Mouse (Mus musculus): ENCODE results near the gene Taf4.

Gene Taf4

DNA sequence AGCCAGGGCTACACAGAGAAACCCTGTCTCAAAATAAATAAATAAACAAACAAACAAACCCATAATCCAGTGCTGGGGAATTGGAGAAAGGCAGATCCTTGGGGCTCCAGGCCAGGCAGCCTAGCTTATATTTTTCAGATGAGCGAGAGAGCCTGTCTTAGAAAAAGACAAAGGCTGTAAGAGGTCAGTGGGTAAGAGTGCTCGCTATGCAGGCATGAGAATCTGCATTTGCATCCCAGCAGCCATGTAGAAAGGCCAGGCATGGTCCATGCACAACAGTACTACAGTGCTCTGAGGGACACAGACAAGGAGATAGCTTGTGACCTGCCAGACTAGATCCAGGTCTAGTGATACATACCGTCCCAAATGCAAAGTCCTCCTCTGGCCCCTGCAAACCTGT is 6.3 kb upstream of the Taf4 start:
- no peak for DNase-seq (ENCODE audit: low spot score in 2 of 2)

GRCm38 (mm10) chr2:179980616-179981015 is 4.2 kb upstream of the Taf4 start:
- no peak for DNase-seq (ENCODE audit: low spot score in 2 of 2)

DNA sequence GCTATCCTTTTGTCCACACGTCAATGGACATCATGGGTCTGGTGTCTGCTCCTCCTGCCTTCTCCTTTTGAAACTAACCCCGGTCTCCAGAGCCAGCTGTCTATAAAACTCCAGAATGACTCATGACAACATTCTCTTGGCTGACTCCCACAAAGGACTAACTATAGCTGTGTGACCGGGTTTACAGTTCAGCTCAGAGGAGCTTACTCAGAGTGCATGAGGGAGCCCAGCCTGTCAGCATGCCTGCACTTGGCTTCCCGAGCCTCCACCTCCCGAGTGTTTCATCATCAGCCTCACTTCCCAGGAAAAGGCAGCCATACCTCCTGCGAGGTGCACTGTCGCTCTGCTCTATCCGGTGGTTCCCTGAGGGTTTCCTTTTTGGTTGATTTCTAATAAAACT is 3.4 kb upstream of the Taf4 start:
- DNase-seq (ENCODE audit: low spot score in 2 of 2), result peak in 1 of 2 experiments; percentile 60

DNA sequence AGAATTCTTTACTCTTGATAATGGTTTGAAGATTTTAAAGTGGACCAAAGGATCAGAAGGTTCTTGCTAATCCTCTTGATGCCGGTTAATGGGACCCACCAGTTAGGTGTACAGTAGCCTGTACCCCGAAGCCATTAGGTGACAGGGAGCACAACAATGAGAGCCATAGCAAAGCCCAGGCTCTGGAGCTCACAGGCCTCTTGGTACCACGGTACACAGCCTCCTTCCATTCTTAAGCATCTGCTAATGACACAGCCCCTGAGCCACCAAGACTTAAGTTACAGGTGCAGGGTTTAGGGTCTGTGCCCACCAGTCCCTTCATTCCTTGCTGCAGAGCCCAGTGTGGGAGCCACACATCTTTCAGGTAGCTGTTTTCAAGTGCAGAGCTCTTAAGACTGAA is 1.8 kb upstream of the Taf4 start:
- DNase-seq (ENCODE audit: low spot score in 2 of 2), result peak in 1 of 2 experiments; percentile 61

DNA sequence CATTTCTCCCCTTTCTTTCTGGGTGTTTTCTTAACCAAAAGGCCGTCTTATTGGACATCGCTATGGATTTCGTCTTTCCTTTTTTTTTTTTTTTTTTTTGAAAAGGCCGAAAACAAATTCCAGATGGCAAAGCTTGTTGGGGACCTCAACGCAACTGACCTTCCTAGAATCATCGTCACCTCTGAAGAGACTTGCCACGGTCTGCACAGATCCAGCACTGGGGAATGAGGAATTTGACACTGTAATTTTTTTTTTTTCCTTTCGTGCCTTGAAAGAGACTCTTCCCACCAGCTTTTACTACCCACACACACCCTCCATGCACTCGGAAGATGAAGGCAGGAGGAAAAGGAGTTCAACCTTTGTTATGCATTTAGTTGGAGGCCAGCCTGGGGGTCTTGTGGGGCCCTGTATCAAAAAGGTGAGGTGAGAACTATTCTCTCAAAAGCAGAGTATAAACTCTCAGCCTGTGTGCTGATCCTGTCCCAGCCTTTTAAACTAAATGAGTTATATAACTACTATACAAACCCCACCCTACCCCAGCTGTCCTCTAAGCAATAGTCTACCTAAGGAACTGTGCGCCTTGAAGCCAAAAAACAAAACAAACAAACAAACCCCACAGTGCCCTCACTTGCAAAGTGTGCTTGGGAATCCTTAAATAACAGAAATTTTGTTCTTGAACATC is 1.0 kb upstream of the Taf4 start:
- no peak for DNase-seq (ENCODE audit: low spot score in 2 of 2)

- DNase-seq (ENCODE audit: low spot score in 2 of 2), result no peak
Measured at GRCm38 (mm10) chr2:179976295-179976627, 185 bp downstream of the Taf4 start.

- DNase-seq (ENCODE audit: low spot score in 2 of 2), result peak; percentile 34 to 78
Measured at GRCm38 (mm10) chr2:179975851-179976250, 595 bp downstream of the Taf4 start.

DNA sequence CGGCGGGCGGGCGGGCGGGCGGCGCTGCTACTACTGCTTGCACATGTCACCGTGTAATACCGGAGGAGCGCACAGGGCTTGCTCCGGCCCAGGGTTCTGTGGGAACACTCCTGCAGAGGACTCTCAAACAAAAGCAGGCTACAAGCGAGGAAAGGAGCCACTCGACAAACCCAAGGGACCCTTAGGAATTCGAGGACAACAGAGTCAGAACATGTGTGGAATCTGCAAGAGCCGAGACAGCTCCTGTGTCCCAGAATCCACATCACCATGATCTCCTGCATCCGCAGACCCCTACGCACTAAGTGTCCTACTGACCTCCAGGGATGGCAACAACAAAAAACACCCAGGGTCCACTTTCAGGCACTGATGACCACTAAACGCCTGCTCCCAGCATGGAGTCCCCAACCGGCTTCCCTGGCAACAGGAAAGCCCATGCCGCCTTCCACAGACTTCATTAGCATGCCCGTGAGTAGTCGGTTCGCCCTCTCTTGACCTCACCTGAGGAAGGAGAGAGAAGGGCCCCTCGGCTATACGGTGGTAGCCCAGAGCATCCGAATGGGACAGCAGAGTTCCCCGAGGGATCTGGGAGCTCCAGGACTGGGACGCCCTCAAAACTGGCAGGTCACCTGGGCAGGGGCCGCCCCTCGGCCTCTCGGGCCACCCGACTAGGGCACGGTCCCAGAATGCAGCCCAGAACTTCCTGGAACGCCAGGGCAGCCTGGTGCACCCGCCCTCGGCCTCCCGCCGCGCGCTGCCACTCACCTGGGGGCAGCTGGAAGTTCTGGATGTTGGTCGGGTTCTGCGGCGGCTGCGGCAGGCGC is 1.6 kb downstream of the Taf4 start:
- DNase-seq (ENCODE audit: low spot score in 2 of 2), result peak; percentile 47 to 81

DNA sequence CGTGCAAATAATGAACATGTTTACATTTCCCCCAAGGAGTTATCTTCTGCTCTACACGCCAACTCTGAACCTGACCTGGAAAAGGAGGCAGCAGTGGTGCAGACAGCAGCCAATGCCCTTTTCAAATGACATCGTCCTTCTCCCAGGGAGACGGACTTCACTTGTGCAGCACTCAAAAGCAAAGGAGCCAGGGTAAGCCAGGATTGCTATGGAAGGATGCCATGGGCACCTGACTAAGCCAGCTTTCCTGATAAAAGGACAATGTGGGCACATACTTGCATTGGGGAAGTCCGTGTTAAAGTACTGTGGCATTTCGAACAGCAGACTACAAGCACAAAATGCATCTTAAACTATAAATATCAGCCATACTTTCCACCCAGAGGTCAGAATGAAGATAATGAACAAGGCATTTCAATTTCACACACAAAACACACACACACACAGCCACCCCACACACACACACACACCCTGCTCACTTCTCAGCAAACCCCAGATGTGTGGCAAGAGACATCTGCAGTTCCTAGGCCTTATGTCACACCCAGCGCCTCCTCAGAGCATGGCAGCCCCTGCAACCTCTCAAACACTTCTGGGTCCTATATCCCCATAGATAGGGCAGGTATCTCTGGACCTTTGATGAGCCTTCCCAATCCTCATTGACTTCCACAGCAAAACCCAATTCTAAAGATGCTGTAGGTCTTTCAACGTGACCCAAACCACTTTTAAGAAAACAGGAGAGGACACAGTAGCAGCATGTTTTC is 2.4 kb downstream of the Taf4 start:
- DNase-seq (ENCODE audit: low spot score in 2 of 2), result peak in 1 of 2 experiments; percentile 69

- no peak for DNase-seq (ENCODE audit: low spot score in 2 of 2)
Measured at GRCm38 (mm10) chr2:179972406-179972805, 4.0 kb downstream of the Taf4 start.

DNA sequence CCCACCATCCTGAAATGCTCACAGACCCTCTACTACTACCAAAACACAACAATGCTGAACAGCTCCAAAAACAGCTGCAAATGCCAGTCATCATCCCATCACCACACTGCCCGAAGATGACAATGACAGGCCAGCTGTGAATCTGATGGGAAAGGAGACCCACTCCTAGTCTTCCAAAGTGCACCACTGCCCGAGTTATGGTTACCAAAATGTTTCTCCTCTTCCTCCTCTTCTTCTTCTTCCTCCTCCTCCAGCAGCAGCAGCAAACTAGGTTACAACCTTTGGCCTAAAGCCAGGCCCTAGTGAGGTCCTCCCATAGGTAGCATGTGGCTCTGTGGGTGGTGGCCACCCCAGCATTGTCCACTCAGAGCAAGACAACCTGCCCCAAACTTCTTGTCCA is 4.6 kb downstream of the Taf4 start:
- no peak for DNase-seq (ENCODE audit: low spot score in 2 of 2)

- no peak for DNase-seq (ENCODE audit: low spot score in 2 of 2)
Measured at GRCm38 (mm10) chr2:179969137-179969536, 7.3 kb downstream of the Taf4 start.

GRCm38 (mm10) chr2:179967633-179968032 is 8.8 kb downstream of the Taf4 start:
- no peak for DNase-seq (ENCODE audit: low spot score in 2 of 2)

DNA sequence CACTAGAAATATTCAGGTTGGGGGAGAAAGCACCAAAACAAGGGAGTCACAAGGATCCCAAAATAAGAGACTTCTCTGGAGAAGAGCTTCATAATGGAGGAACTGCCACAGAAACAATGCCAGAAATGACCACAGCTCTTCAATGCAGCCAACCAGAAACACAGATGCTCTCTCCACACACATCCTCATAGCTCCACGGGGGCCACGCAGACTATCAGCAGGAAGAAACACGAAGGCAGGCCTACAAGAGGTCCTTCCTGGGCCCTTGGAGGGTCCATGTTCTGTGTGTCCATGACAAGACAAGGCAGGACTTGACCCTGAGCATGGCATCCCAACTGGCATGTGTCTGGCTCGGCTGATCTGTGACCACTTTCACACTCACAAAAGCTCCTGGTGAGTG is 15.0 kb downstream of the Taf4 start:
- no peak for DNase-seq (ENCODE audit: low spot score in 2 of 2)

DNA sequence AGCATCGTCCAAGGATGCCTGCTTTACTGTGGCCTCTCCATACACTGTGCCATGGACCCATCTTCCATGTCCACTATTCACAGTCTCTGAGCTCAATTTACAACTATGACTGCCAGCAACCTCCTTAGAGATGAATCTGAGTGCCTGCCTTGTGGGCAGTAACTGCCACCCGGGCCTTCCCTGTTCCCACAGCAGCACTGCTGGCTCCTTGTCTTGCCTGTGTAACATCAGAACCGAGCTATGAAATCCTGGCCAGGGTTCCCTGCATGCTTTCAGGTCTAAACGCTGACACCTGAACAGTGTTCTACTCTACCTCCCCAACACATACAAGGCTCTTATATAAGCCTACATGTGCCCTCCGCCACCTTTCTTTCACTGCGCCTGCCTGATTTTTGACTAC is 16.1 kb downstream of the Taf4 start:
- no peak for DNase-seq (ENCODE audit: low spot score in 2 of 2)

DNA sequence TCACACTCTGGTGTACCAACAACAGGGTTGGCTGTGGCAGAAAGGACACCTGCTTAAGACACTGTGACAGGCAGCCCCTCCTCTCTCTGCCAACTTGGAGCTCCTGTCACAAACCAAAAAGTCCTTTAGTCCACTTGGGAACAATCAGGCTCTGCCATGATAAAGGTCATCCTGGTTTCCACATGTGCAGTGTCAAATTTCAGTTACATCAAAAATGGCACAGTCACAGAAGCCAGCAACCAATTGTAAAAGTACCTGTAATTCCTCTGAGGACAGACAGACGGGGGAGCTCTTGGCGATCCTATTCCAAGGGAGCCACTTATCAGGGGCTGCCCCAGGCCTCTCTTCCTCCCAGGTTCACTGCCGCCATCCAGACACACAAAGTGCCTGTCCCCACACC is 17.1 kb downstream of the Taf4 start:
- DNase-seq (ENCODE audit: low spot score in 2 of 2), result no peak

DNA sequence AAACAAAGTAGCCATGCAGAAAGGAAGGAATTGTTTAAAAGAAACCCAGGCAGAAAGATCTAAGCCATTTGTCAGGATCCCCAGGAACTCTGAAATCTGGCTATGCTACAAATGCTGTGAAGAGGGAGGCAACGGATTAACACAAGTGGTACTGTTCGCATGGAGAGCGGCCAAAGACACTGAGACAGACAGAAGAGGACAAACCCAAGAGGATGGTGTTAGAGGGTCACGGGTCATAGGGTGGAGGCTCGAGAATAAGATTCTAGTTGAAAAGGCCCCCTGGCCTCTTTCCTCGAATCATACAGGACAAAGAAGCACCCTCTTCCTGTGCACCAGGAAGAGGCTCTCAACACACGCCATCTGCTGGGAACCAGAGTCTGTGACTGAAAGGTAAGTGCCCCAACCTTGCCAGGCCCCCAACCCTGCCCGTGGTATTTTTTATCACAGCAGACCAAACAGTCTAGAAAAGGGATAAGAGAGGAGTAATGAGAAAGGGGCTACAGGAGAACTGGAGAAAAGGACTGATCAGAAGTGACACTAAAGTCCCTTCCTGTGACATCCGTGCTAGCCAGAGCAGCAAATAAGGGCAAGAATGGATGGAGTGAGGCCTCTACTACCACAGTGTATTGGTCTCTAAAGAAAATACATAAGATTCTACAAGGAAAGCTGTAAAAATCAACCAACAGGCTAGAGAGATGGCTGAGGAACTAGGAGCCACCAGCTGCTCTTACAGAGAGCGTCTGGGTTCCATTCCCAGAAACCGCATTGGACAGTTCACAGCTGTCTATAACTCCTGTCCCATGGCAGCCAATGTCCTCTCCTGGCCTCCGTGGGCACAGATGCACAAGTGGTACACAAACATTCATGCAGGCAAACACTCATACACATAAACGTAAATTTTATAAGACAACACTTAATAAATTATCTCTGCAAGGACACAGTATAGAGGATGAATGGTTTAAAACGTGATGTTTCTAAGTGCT is 24.6 kb downstream of the Taf4 start:
- DNase-seq (ENCODE audit: low spot score in 2 of 2), result no peak

DNA sequence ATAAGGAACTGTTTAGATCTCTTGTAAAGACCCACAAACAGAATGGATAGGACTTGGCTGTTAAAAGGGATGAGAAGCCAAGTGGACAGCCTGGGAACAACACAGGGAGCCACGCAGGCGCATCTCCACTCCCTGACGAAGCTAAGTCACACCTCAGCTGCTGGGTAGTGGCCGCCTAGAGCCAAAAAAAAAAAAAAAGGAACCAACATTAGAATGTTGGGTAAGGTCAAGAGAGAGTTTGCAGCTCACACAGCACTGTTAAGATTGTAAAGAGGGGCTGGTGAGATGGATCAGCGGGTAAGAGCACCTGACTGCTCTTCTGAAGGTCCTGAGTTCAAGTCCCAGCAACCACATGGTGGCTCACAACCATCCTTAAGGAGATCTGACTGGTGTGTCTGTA is 27.6 kb downstream of the Taf4 start:
- no peak for DNase-seq (ENCODE audit: low spot score in 2 of 2)

DNA sequence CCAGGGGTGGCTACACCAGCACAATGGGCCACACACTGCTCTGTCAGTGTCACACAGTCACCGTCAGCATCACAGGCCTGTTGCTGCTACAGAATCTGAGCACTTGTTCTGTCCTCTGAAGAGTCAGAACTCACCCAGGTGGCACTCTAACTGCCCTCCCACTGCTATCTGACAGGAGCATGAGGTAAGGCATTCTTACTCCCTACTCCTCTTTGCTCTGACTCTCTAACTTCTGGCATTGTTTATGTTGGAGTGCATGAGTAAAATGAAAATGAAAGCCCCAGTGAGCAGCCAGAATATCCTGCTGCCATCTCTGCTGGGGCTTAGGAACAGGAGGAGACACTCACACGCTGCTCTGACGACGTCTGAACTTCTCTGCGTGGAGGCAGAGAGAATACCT is 28.8 kb downstream of the Taf4 start:
- DNase-seq (ENCODE audit: low spot score in 2 of 2), result no peak

GRCm38 (mm10) chr2:179946496-179946895 is 29.9 kb downstream of the Taf4 start:
- no peak for DNase-seq (ENCODE audit: low spot score in 2 of 2)

DNA sequence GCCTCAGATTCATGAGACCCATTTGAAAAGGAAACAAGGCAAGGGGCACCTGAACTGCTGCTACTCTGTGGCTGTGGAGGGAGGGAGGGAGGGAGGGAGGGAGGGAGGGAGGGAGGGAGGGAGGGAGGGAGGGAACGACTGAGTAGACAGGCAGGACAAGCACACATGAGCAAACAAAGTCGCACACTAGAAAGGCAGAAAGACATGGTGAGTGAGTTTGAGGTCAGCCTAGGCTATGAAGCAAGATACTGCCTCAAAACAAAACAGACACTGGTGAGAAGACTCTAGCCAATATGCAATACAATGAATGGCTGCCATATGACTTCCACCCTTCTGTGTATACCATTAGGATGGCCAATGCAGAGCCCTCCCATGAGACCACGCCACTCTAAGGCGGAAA is 31.4 kb downstream of the Taf4 start:
- no peak for DNase-seq (ENCODE audit: low spot score in 2 of 2)

- no peak for DNase-seq (ENCODE audit: low spot score in 2 of 2)
Measured at GRCm38 (mm10) chr2:179941696-179942095, 34.8 kb downstream of the Taf4 start.
